Mouse (Mus musculus): ENCODE data around the gene Orm2.
"Not testable (repeated sequence)": the region's sequence is repeated elsewhere in the genome, so short reads cannot be mapped to it uniquely, and the experiment has no call there.

- TF ChIP-seq GATA1 (IDR thresholded peaks at IDR 0.05; ENCODE audit: borderline replicate concordance, low read length); FLI1 (IDR thresholded peaks at IDR 0.05; ENCODE audit: low read length): not testable (repeated sequence)
These were observed 42.7 kb upstream of the Orm2 start for GRCm38 (mm10) chr4:63319566-63319965.

Data from megakaryocyte, embryonic 14.5 days (primary cell).